Mouse (Mus musculus): ENCODE results near the gene Fam173b. TPM values are rescaled to one million over a fixed set of nuclear protein-coding genes. Genes with fewer than 3 reads are reported as not detected.

Fam173b gene
- polyA plus RNA-seq, 1 experiment from 2014 or later: 11.6 TPM

DNA sequence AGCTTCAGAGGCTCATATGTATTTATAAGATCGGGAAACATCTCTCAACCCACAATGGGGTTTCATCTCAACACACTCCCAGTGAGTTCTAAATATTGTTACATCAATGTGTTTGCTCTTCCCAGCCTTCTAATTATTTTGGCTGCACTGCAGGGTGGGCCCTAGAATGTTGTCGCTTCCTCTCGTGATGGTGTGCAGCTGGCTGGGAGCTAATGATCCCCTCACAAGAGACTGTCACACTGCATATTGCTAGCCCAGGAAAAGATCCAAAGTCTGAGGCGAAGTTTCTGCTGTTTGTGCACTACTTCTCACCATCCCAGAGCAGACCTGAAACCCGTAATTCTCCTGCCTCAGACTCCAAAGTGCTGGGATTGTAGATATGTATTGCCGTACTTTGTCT lies 45.6 kb downstream of the Fam173b start:
- no peak for ATAC-seq (ENCODE audit: low FRiP score)
- Histone ChIP-seq H3K4me2 (no peak overlapping the region), H3K9me3 (replicated peaks) (no peaks in the 10 kb centered on the region), H3K27ac (replicated peaks) (no peak overlapping the region), H3K27me3 (replicated peaks) (no peaks in the 10 kb centered on the region), H3K9ac (replicated peaks) (no peak overlapping the region), H3K36me3 (no peaks in the 10 kb centered on the region), H3K4me3 (replicated peaks) (no peak overlapping the region), H3K4me1 (no peaks in the 10 kb centered on the region)
- 82% methylated on average over 6 of the region's 6 CpGs for WGBS

- WGBS: 87% methylated on average over 8 of the region's 8 CpGs
- H3K4me3 ChIP-seq (replicated peaks): no peak overlapping the region
- no peak for ATAC-seq (ENCODE audit: low FRiP score)
- H3K4me1 ChIP-seq: no peaks in the 10 kb centered on the region
- no peaks in the 10 kb centered on the region for H3K27me3 ChIP-seq (replicated peaks)
- no peak overlapping the region for H3K27ac ChIP-seq (replicated peaks)
- H3K9me3 ChIP-seq (replicated peaks): no peaks in the 10 kb centered on the region
- H3K4me2 ChIP-seq: no peak overlapping the region
- no peak overlapping the region for H3K9ac ChIP-seq (replicated peaks)
- H3K36me3 ChIP-seq: no peaks in the 10 kb centered on the region
Measured at GRCm38 (mm10) chr15:31647851-31648569, 46.4 kb downstream of the Fam173b start.

GRCm38 (mm10) chr15:31649691-31650090 lies 48.0 kb downstream of the Fam173b start:
- H3K4me3 ChIP-seq (replicated peaks): no peak overlapping the region
- no peak overlapping the region for H3K9ac ChIP-seq (replicated peaks)
- ATAC-seq (ENCODE audit: low FRiP score): no peak
- H3K4me1 ChIP-seq: no peaks in the 10 kb centered on the region
- WGBS: 90% methylated on average over 12 of the region's 12 CpGs
- no peaks in the 10 kb centered on the region for H3K27me3 ChIP-seq (replicated peaks)
- no peaks in the 10 kb centered on the region for H3K36me3 ChIP-seq
- no peak overlapping the region for H3K4me2 ChIP-seq
- no peak overlapping the region for H3K27ac ChIP-seq (replicated peaks)
- H3K9me3 ChIP-seq (replicated peaks): no peaks in the 10 kb centered on the region

DNA sequence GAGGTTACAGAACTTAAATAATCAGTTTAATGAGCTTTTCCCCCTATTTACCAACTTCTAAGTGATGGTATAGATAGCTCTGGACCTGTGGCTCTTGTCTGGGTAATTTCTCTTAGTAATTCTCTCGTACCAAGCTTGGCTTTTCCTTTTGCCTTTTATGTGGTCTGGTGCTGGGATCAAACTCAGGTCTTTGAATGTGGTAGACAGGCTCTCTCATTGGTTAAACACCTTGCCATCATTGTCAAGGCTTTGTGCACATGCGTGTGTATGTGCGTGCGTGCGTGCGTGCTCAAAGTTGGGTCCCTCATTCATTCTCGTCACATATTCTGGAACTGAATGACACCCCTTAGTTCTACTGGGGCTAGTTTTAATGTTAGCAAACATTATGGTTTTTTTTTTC lies 49.2 kb downstream of the Fam173b start:
- Histone ChIP-seq H3K4me2 (no peak overlapping the region), H3K36me3 (no peaks in the 10 kb centered on the region), H3K27me3 (replicated peaks) (no peaks in the 10 kb centered on the region), H3K27ac (replicated peaks) (no peak overlapping the region), H3K9me3 (replicated peaks) (no peaks in the 10 kb centered on the region), H3K4me3 (replicated peaks) (no peak overlapping the region), H3K9ac (replicated peaks) (no peak overlapping the region), H3K4me1 (no peaks in the 10 kb centered on the region)
- 91% methylated on average over 7 of the region's 7 CpGs for WGBS
- ATAC-seq (ENCODE audit: low FRiP score): no peak

DNA sequence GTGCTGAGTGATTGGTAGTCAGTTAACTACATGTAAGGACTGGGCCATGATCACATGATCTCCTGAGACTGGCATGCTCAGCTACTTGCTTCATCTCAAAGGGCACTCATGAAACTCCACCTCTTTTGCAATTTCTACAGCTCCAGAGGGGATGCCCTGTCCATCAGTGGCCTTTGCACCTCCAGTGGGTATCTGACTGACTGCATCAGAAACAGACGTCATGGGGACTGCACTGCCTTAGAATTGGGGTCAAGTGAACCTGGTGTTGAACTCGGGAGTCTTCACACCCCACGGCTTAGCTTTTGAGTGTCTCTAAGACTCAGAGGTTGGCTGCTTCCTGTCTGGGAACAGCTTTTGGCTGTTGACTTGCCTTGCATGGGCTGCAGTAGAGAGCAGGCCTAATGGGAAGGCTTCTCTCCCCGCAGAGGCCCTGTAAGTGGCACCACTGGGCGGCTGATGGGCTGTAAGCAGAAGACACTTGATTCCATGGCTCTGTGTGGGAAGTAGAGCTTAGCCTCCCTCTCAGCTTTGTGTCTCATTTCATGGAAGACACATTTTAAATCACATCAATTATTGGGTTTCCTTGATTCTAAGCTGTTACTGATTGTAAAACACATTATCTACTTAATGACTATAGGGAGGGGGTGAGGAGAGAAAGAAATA lies 58.6 kb downstream of the Fam173b start:
- Histone ChIP-seq H3K36me3 (no peaks in the 10 kb centered on the region), H3K4me3 (replicated peaks) (no peak overlapping the region), H3K9ac (replicated peaks) (no peak overlapping the region), H3K27me3 (replicated peaks) (no peaks in the 10 kb centered on the region), H3K4me2 (no peak overlapping the region), H3K4me1 (peaks cover 10% of the 10 kb centered on the region), H3K27ac (replicated peaks) (peak overlapping the region; percentile 72), H3K9me3 (replicated peaks) (no peaks in the 10 kb centered on the region)
- 73% methylated on average over 5 of the region's 5 CpGs for WGBS
- ATAC-seq (ENCODE audit: low FRiP score): peak; percentile 56; the same call in 1 of the 2 replicates

DNA sequence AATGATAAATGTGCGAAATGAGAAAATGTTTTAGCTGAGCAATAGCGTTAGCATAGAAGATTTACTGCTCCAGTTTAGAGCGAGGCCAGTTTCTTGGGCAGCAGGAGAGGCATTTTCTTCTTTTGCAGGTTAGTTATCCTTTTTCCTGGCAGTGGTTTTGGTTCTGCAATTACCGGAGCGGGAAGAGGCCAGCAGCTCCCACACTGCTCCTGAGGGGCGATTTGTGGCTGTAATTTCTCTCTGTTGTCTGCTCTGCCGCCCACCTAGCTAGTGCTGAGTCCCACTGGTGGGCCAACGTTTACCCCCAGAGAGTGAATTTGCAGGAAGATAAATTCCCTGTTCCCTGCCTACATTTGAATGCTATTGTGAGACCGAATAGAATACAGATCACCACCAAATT lies 59.2 kb downstream of the Fam173b start:
- Histone ChIP-seq H3K9me3 (replicated peaks) (no peaks in the 10 kb centered on the region), H3K36me3 (no peaks in the 10 kb centered on the region), H3K9ac (replicated peaks) (no peak overlapping the region), H3K27ac (replicated peaks) (peak overlapping the region; percentile 48), H3K4me2 (no peak overlapping the region), H3K4me3 (replicated peaks) (no peak overlapping the region), H3K27me3 (replicated peaks) (no peaks in the 10 kb centered on the region), H3K4me1 (peaks cover 10% of the 10 kb centered on the region)
- ATAC-seq (ENCODE audit: low FRiP score): peak; percentile 80
- 39% methylated on average over 9 of the region's 9 CpGs for WGBS

GRCm38 (mm10) chr15:31661802-31662201 lies 60.1 kb downstream of the Fam173b start:
- Histone ChIP-seq H3K4me3 (replicated peaks) (no peak overlapping the region), H3K9ac (replicated peaks) (no peak overlapping the region), H3K4me2 (no peak overlapping the region), H3K36me3 (no peaks in the 10 kb centered on the region), H3K27me3 (replicated peaks) (no peaks in the 10 kb centered on the region), H3K4me1 (peaks cover 10% of the 10 kb centered on the region), H3K27ac (replicated peaks) (no peak overlapping the region), H3K9me3 (replicated peaks) (no peaks in the 10 kb centered on the region)
- no peak for ATAC-seq (ENCODE audit: low FRiP score)
- 50% methylated on average over 4 of the region's 4 CpGs for WGBS

- no peaks in the 10 kb centered on the region for H3K9me3 ChIP-seq (replicated peaks)
- H3K27ac ChIP-seq (replicated peaks): no peak overlapping the region
- H3K9ac ChIP-seq (replicated peaks): no peak overlapping the region
- no peaks in the 10 kb centered on the region for H3K27me3 ChIP-seq (replicated peaks)
- H3K4me3 ChIP-seq (replicated peaks): no peak overlapping the region
- H3K36me3 ChIP-seq: no peaks in the 10 kb centered on the region
- no peak overlapping the region for H3K4me2 ChIP-seq
- 87% methylated on average over 3 of the region's 3 CpGs for WGBS
- no peak for ATAC-seq (ENCODE audit: low FRiP score)
- peaks cover 10% of the 10 kb centered on the region for H3K4me1 ChIP-seq
Measured at GRCm38 (mm10) chr15:31663074-31663473, 61.4 kb downstream of the Fam173b start.

Other genes starting within 250 kb of the Fam173b start
- 0.70 and 2.6 TPM in 2 replicates for gene Ankrd33b, start 234.1 kb upstream of the Fam173b start, polyA plus RNA-seq (2015; fragmentation: Nextera tagmentation; extraction: Ambion mirVana)
- gene Ropn1l, start 148.1 kb upstream of the Fam173b start, polyA plus RNA-seq (2015; fragmentation: Nextera tagmentation; extraction: Ambion mirVana): 1.5 and 2.0 TPM in 2 replicates
- 57.8 and 63.2 TPM in 2 replicates for gene March6, start 70.8 kb upstream of the Fam173b start, polyA plus RNA-seq (2015; fragmentation: Nextera tagmentation; extraction: Ambion mirVana)
- 6.9 and 7.7 TPM in 2 replicates for gene Cmbl, start 36.5 kb upstream of the Fam173b start, polyA plus RNA-seq (2015; fragmentation: Nextera tagmentation; extraction: Ambion mirVana)
- gene Cct5, start within 50 bp of the Fam173b start, polyA plus RNA-seq (2015; fragmentation: Nextera tagmentation; extraction: Ambion mirVana): 473 and 502 TPM in 2 replicates

Measured in neural tube, embryonic 15.5 days (tissue).